Mouse (Mus musculus) kidney, postnatal 14 days (tissue): Measurements from ENCODE around the gene Gm21921.
"Not testable (repeated sequence)": the region's sequence is repeated elsewhere in the genome, so short reads cannot be mapped to it uniquely, and the experiment has no call there.

Experiments used
- DNase-seq: peaks from one replicate; pipeline ENCODE4 v3.0.0; 2022; ENCODE audit warnings: mixed read lengths

The Gm21921 gene

GRCm38 (mm10) chrY:24796143-24796542, at the start of gene Gm21921:
Gene Gm21921 (minus strand): TSS chrY:24796243.
- DNase-seq = not testable (repeated sequence)
